Mouse (Mus musculus) lung, embryonic 14.5 days (tissue): ENCODE results near the gene Osm. TPM values are rescaled to one million over a fixed set of nuclear protein-coding genes. Genes with fewer than 3 reads are reported as not detected.

ENCODE experiments used
- ATAC-seq: fragments of 200-750 bp; cut with Nextera tagmentation; 2 replicates; pipeline ENCODE4 v1.8.0; 2017; ENCODE audit warnings: mild to moderate bottlenecking, moderate TSS enrichment, moderate library complexity; ENCODE audit not compliant: insufficient read depth
- DNase-seq: peaks from one replicate; pipeline ENCODE4 v3.0.0-alpha.2; 2015
- H3K27ac ChIP-seq: fragments of 300-500 bp; sonication (generic); 2 replicates; pipeline ENCODE4 v1.5.1; 2014; ENCODE audit warnings: low read depth, mild to moderate bottlenecking, moderate library complexity
- H3K27me3 ChIP-seq: fragments of 300-500 bp; sonication (generic); 2 replicates; pipeline ENCODE4 v1.6.1; 2014; ENCODE audit warnings: low read length, control low read depth; ENCODE audit not compliant: insufficient read depth
- H3K36me3 ChIP-seq: fragments of 300-500 bp; sonication (generic); 2 replicates; pipeline ENCODE4 v1.6.1; 2014; ENCODE audit warnings: control low read depth; ENCODE audit not compliant: insufficient read depth
- H3K4me1 ChIP-seq: fragments of 300-500 bp; sonication (generic); 2 replicates; pipeline ENCODE4 v1.6.1; 2014; ENCODE audit warnings: antibody characterized with exemption, control low read depth; ENCODE audit not compliant: insufficient read depth
- H3K4me2 ChIP-seq: fragments of 300-500 bp; sonication (generic); 2 replicates; pipeline ENCODE4 v1.6.1; 2014; ENCODE audit warnings: mild to moderate bottlenecking
- H3K4me3 ChIP-seq: fragments of 300-500 bp; sonication (generic); 2 replicates; pipeline ENCODE4 v1.5.1; 2014; ENCODE audit warnings: low read depth, low read length
- H3K9ac ChIP-seq: fragments of 300-500 bp; sonication (generic); 2 replicates; pipeline ENCODE4 v1.6.1; 2014
- H3K9me3 ChIP-seq: fragments of 300-500 bp; sonication (generic); 2 replicates; pipeline ENCODE4 v1.6.1; 2016; ENCODE audit warnings: low read depth, low read length, control low read depth
- CTCF ChIP-seq: IDR thresholded peaks from 2 replicates; pipeline ENCODE4 v1.5.1; 2016; ENCODE audit warnings: antibody characterized with exemption, low read depth
- WGBS: fragments of 180-500 bp; shearing (Covaris S2); extraction: QIAGEN DNeasy Blood & Tissue Kit; methylation state at CpG from one replicate; pipeline ENCODE4 v1.1.7; 2014; 5-methylcytosine and 5-hydroxymethylcytosine counted together
- polyA plus RNA-seq: library from polyadenylated mRNA; unstranded; fragments of >200 nt; fragmentation: Nextera tagmentation; extraction: Ambion mirVana; gene quantifications from 2 replicates; pipeline ENCODE4 v1.2.1, GENCODE M21; 2014

The Osm gene
- polyA plus RNA-seq, 1 experiment from 2014 or later = not detected

- no peak for TF ChIP-seq CTCF
- H3K9me3 ChIP-seq = no peaks in the 10 kb centered on the region
- no peaks in the 10 kb centered on the region for H3K36me3 ChIP-seq
- no peaks in the 10 kb centered on the region for H3K4me1 ChIP-seq
- no peak overlapping the region for H3K4me2 ChIP-seq
- ATAC-seq (no peak), DNase-seq (no peak)
- H3K9ac ChIP-seq = no peak overlapping the region
- no peaks in the 10 kb centered on the region for H3K27me3 ChIP-seq
- no peak overlapping the region for H3K27ac ChIP-seq
- WGBS = 53% methylated on average over 2 of the region's 2 CpGs
- no peak overlapping the region for H3K4me3 ChIP-seq
Observed at GRCm38 (mm10) chr11:4252886-4253285, 16.7 kb downstream of the Osm start.

DNA sequence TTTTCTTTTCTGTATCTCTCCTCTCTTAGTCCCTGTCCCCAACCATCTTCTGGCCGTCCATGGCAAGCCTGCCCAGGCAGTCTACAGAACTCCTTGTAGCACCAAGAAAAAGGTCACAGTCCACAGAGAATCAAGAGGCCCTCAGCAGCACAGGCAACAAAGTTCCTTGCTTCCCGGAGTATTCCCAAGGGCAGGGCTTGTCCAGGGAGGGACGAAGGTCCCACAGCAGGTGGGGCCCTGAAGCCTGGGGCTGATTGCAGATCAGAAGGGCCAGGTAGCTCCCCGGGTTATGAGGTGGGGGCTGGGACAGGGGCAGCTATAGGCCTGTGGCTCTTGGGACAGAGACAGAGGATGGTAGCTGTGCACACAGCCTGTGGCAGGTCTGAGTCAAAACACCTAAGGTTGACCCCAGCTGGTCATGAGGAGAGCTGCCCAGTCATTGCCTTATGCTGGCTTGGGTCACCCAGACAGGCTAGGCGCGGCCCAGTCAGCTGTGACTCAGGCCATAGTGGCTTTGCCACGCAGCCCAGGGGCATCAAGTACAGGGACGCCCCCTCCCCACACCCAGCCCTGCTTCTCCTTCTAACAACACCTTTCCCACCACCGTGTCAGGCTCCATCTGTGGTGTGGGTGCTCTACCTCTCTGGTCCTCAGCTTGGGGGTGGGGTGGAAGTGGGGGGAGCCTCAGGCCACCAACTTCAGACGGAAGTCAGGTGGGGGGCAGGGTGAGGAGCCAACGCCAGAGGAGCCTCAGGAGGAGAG lies 20.8 kb downstream of the Osm start, which contains the start of gene Lif:
Gene Lif (plus strand): TSS at position 712 of the 762 bp plus-strand sequence.
- no peak within 1 kb of the TSS for H3K27ac ChIP-seq
- no peaks in the 10 kb centered on the region for H3K9me3 ChIP-seq
- H3K9ac ChIP-seq = no peak within 1 kb of the TSS
- H3K4me1 ChIP-seq = peaks cover 13% of the 10 kb centered on the region
- H3K4me2 ChIP-seq = no peak within 1 kb of the TSS
- no peaks in the 10 kb centered on the region for H3K36me3 ChIP-seq
- DNase-seq (no peak), ATAC-seq (no peak)
- H3K4me3 ChIP-seq = no peak within 1 kb of the TSS
- WGBS = 62% methylated on average over 11 of the region's 11 CpGs
- no peaks in the 10 kb centered on the region for H3K27me3 ChIP-seq
- TF ChIP-seq CTCF = no peak

DNA sequence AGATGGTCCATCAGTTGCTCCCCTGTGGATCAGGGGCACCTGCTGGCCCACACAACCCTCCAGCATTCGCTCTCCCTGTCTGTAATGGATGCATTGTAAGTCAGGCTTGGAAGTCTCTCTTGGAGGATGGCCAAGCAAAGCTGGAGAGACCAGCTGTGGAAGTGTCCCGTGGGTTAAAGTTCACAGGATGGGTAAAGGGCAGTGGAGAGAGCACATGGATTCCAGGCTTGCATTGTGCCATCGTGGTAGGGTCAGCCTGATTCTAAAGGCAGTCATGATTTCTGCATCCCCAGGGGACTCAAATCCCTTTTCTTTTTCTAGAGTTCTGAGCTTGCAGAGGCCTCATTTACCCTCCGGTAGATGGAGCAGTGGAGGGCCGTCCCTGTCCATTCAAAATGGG lies 21.5 kb downstream of the Osm start:
- ATAC-seq (no peak), DNase-seq (no peak)
- 60% methylated on average over 5 of the region's 5 CpGs for WGBS
- H3K9me3 ChIP-seq = no peaks in the 10 kb centered on the region
- no peaks in the 10 kb centered on the region for H3K27me3 ChIP-seq
- H3K9ac ChIP-seq = no peak overlapping the region
- no peak for TF ChIP-seq CTCF
- peaks cover 19% of the 10 kb centered on the region for H3K4me1 ChIP-seq
- H3K36me3 ChIP-seq = no peaks in the 10 kb centered on the region
- no peak overlapping the region for H3K4me2 ChIP-seq
- no peak overlapping the region for H3K4me3 ChIP-seq
- no peak overlapping the region for H3K27ac ChIP-seq

DNA sequence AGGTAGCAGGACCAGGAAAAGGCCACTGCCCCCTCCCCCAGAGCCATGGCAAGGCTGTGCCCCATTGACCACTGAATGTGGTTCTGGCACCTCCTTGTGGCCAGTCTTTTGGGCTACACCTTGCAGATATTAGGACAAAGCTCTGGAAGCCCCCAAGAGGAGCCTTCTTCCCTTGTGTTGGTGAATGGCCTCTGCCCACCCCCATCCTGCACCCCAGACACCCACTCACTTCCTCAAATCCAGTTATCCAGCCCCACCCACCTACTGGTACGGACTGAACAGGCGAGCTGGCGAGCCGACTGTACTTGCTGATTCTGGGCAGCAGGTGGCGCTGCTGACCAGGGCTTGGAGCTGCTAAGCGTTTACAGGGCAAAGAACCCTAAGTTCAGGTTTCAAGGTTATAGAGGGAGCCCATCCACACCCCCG lies 22.4 kb downstream of the Osm start:
- Histone ChIP-seq H3K9me3 (no peaks in the 10 kb centered on the region), H3K27ac (no peak overlapping the region), H3K4me2 (peak overlapping the region; percentile 38; the same call in 1 of the 2 replicates), H3K4me1 (peaks cover 19% of the 10 kb centered on the region), H3K36me3 (no peaks in the 10 kb centered on the region), H3K27me3 (no peaks in the 10 kb centered on the region), H3K9ac (no peak overlapping the region), H3K4me3 (no peak overlapping the region)
- peak; percentile 22 for ATAC-seq
- TF ChIP-seq CTCF = peak; percentile 99
- under 1% methylated on average over 7 of the region's 7 CpGs for WGBS
- peak; percentile 92 for DNase-seq

- peak; percentile 82 for DNase-seq
- Histone ChIP-seq H3K9me3 (no peaks in the 10 kb centered on the region), H3K27ac (peak overlapping the region; percentile 19; the same call in 1 of the 2 replicates), H3K4me3 (0 out of 2 replicates have a peak overlapping the region, but pooled peaks have one; percentile 0), H3K4me2 (peak overlapping the region; percentile 44), H3K27me3 (peaks cover 11% of the 10 kb centered on the region), H3K9ac (no peak overlapping the region; the same call in 1 of the 2 replicates), H3K4me1 (peaks cover 21% of the 10 kb centered on the region), H3K36me3 (no peaks in the 10 kb centered on the region)
- WGBS = 22% methylated on average over 14 of the region's 14 CpGs
- peak; percentile 33; the same call in 1 of the 2 replicates for ATAC-seq
- no peak for TF ChIP-seq CTCF
Observed at GRCm38 (mm10) chr11:4260463-4261187, 24.4 kb downstream of the Osm start.

- TF ChIP-seq CTCF = peak; percentile 64
- peak; percentile 26; the same call in 1 of the 2 replicates for ATAC-seq
- Histone ChIP-seq H3K9me3 (no peaks in the 10 kb centered on the region), H3K27me3 (peaks cover 16% of the 10 kb centered on the region), H3K9ac (no peak overlapping the region), H3K4me3 (no peak overlapping the region), H3K27ac (peak overlapping the region; percentile 19; the same call in 1 of the 2 replicates), H3K36me3 (no peaks in the 10 kb centered on the region), H3K4me1 (peaks cover 21% of the 10 kb centered on the region), H3K4me2 (no peak overlapping the region)
- DNase-seq = peak; percentile 81
- 50% methylated on average over 7 of the region's 7 CpGs for WGBS
Observed at GRCm38 (mm10) chr11:4261188-4261494, 24.9 kb downstream of the Osm start.

DNA sequence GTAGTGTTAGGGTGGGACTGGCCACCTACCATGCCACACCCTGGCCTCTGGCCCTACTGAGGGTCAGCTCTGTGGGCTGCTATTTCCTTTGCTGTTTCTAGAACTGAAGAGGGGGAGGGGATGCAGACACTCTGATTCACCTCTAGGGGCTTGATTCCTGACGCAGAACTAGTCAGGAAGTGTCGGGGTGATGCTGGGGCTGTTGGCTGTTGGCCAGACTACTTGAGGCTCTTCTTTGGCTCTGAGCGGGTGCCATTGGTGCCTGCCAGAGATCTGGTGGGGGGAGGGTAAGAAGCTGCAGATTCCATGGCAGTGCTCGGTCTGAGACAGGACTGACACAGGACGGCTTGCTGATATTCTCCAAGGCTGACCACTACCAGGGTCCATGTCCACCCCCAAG lies 25.7 kb downstream of the Osm start:
- Histone ChIP-seq H3K27ac (no peak overlapping the region), H3K9ac (no peak overlapping the region), H3K27me3 (peaks cover 23% of the 10 kb centered on the region), H3K4me3 (no peak overlapping the region), H3K9me3 (no peaks in the 10 kb centered on the region), H3K4me2 (no peak overlapping the region), H3K36me3 (no peaks in the 10 kb centered on the region), H3K4me1 (peaks cover 21% of the 10 kb centered on the region)
- TF ChIP-seq CTCF = peak; percentile 70
- ATAC-seq (peak; percentile 42), DNase-seq (peak; percentile 92)
- 5% methylated on average over 5 of the region's 5 CpGs for WGBS
